8 mouse cellular contexts compared by ENCODE assay signal in the genomic region with DNA sequence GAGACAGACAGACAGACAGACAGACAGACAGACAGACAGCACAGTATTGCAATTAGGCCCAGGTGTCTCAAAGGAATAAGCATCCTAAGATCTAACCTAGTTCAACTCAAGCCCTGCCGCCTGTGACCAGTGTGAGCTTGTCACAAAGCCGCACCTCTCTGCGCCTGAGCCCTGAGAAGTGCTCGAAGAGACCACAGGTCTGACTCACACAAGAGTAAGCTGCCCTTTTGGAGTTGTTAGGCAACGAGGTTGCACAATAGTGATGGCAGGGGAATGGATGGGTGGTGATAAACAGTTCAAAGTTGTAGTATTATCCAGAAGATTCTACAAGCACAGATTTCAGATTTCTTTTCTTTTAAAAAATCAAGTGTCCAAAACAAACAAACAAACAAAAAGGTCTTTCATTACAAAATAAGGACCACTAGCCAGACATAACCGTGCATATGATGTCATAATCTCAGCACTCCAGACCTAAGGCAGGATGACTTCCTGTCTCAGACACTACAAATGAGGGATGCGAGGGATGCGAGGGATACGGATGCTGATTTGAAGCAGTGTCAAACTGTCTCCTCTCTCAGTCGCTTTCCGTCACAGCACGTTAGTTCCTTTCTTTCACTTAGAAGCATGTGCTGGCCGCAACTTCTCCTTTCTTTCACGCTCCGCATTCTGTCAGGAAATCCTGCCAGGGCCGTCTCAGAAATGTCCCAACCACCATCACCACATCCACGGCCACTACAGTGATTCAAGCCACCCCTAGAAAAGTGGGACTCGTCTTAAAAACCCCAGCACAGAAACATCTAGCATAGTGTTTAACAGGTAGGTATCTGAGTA. TPM values are rescaled to one million over a fixed set of nuclear protein-coding genes. Genes with fewer than 3 reads are reported as not detected.
DNase-seq lines count a peak whose midpoint lies in the region; ATAC-seq and TF ChIP-seq lines count a peak whose summit lies in the region.

No protein-coding gene starts in this region.

- TF ChIP-seq POLR2A in small intestine, adult 2 months (IDR thresholded peaks at IDR 0.05; ENCODE audit: low read depth, low read length) = no peak

- H3K4me1 ChIP-seq in liver, embryonic 13.5 days (replicated peaks) = peaks cover 24% of the 10 kb centered on the region
- peaks cover 15% of the 10 kb centered on the region; the same call in 1 of the 2 replicates for H3K4me1 ChIP-seq in small intestine, adult 2 months (ENCODE audit: control insufficient read depth, insufficient read depth, insufficient read length, low read length)

- H3K4me3 ChIP-seq in liver, embryonic 13.5 days (replicated peaks) = no peak overlapping the region
- no peak overlapping the region for H3K4me3 ChIP-seq in small intestine, adult 2 months (ENCODE audit: low read depth, low read length)

- H3K36me3 ChIP-seq in liver, embryonic 13.5 days = no peaks in the 10 kb centered on the region
- no peaks in the 10 kb centered on the region for H3K36me3 ChIP-seq in small intestine, adult 2 months (ENCODE audit: control insufficient read depth, insufficient read depth, low read length)

- no peak overlapping the region for H3K9ac ChIP-seq in liver, embryonic 13.5 days

- peaks cover 5% of the 10 kb centered on the region for H3K9me3 ChIP-seq in liver, embryonic 13.5 days (replicated peaks)

- peak; percentile 81 for DNase-seq in layer of hippocampus, adult 9-11 months
- no peak for DNase-seq in layer of hippocampus, adult 9-10 months (ENCODE audit: low spot score)
- peak; percentile 43 for DNase-seq in adipocyte (ENCODE audit: low spot score)
- no peak for DNase-seq in liver, embryonic 13.5 days
- no peak for DNase-seq in gastrocnemius, postnatal 4 days (ENCODE audit: low spot score in 2 of 2)
- no peak for DNase-seq in ovary, postnatal 36 days (ENCODE audit: low spot score)

- no peak for TF ChIP-seq CTCF in small intestine, adult 2 months (IDR thresholded peaks at IDR 0.05; ENCODE audit: extremely low read depth, insufficient read length, insufficient replicate concordance, low read depth, low read length)

- H3K27ac ChIP-seq in liver, embryonic 13.5 days = peak overlapping the region; percentile 24
- peak overlapping the region; percentile 68 for H3K27ac ChIP-seq in small intestine, adult 2 months (ENCODE audit: insufficient read depth, low read depth, low read length)

- no peak overlapping the region for H3K4me2 ChIP-seq in liver, embryonic 13.5 days

- H3K27me3 ChIP-seq in liver, embryonic 13.5 days = peaks cover 22% of the 10 kb centered on the region
- no peaks in the 10 kb centered on the region for H3K27me3 ChIP-seq in small intestine, adult 2 months (ENCODE audit: control insufficient read depth, insufficient read depth, low read length)

- peak; percentile 68 for ATAC-seq in liver, embryonic 13.5 days (ENCODE audit: low read depth)
- ATAC-seq in cerebellum, adult (ENCODE audit: insufficient number of reproducible peaks, low FRiP score, low TSS enrichment) = no peak

- WGBS in liver, embryonic 13.5 days (ENCODE audit: insufficient replicate concordance) = 17% methylated on average over 18 of the region's 18 CpGs
- WGBS in small intestine, adult 2 months = 73% methylated on average over 18 of the region's 18 CpGs

RNA-seq across cellular contexts. Expression of gene Ifngr2, which starts 24.2 kb away (rescaled TPM):
- polyA plus RNA-seq in liver, embryonic 13.5 days (2015; fragmentation: Nextera tagmentation; extraction: Ambion mirVana) = 15.4 and 18.1 TPM in 2 replicates
- 48.9 and 162 TPM in 2 replicates for polyA plus RNA-seq in small intestine, adult 2 months (2012; rRNA removed)
- total RNA-seq in gastrocnemius, postnatal 4 days (2021) = 10 to 100 TPM; 47.9 to 52.5 TPM

RNA-seq across cellular contexts. Expression of gene Ifnar1, which starts 37.7 kb away (rescaled TPM):
- 18.0 and 19.1 TPM in 2 replicates for polyA plus RNA-seq in liver, embryonic 13.5 days (2015; fragmentation: Nextera tagmentation; extraction: Ambion mirVana)
- polyA plus RNA-seq in small intestine, adult 2 months (2012; rRNA removed) = 6.5 and 12.4 TPM in 2 replicates
- 10 to 100 TPM; 61.8 to 63.4 TPM for total RNA-seq in gastrocnemius, postnatal 4 days (2021)

Comparison
In these comparisons a context has a peak if more than half of its experiments do, and no peak if none do; other contexts are left out.
1. DNase-seq: peak in layer of hippocampus, adult 9-11 months (single experiment) and adipocyte (single experiment); none in layer of hippocampus, adult 9-10 months (single experiment), liver, embryonic 13.5 days (single experiment), gastrocnemius, postnatal 4 days (0 of 2) and ovary, postnatal 36 days (single experiment).